Mouse (Mus musculus): ENCODE data around the gene Brms1l.

- TF ChIP-seq GATA1 (IDR thresholded peaks at IDR 0.05; ENCODE audit: borderline replicate concordance, low read length) (no peak), FLI1 (IDR thresholded peaks at IDR 0.05; ENCODE audit: low read length) (no peak)
Measured at GRCm38 (mm10) chr12:55825537-55825936, 10.6 kb upstream of the Brms1l start.

Measured in megakaryocyte, embryonic 14.5 days (primary cell).